Mouse (Mus musculus) inflammation-experienced regulatory T-cells, adult 6 months (primary cell): ENCODE data around the gene Tmem213. TPM values are rescaled to one million over a fixed set of nuclear protein-coding genes. Genes with fewer than 3 reads are reported as not detected.

Source experiments
- ATAC-seq: one replicate; pipeline ENCODE4 v1.8.0; 2017
- polyA plus RNA-seq, 3 experiments: library from polyadenylated mRNA; unstranded; fragments of 100-300 nt; shearing (Covaris generic); gene quantifications; one replicate each; pipeline ENCODE4 v1.2.1; 2017

Tmem213 gene
- not detected for polyA plus RNA-seq

DNA sequence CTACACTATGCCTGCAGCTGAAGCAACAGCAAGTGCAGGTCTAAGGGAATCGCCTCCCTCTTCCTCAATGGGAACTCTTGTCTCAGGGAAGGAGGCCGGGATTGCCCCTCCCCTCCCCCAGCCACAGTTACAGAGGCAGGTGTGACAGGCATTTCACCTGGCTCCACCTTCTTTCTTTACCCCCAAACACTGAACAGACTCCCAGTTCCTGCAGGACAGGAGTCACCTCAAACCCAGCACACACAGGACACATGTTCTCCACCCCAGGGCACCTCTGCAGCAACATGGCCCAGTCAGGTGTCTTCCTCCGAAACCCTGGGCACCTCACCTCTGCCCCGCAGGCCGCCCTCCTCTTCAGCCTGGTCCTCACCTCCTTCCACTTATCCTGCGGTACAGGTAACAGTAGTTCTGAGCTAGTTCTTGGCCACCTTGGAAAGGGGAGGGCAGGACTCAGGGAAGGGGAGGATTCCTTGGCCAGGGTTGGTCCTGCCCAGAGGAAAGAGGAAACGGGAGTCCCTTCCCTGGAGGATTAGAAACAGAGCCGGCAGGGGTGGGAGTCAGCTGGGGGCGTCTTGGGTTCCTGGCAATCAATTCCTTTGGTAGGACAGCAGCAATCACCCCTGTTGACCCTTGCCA lies at the start of gene Tmem213:
Gene Tmem213 (plus strand): TSS at position 96 of the 636 bp plus-strand sequence.
- no peak for ATAC-seq

GRCm38 (mm10) chr6:38064621-38065020 lies 44.4 kb upstream of the Tmem213 start:
- ATAC-seq = no peak

DNA sequence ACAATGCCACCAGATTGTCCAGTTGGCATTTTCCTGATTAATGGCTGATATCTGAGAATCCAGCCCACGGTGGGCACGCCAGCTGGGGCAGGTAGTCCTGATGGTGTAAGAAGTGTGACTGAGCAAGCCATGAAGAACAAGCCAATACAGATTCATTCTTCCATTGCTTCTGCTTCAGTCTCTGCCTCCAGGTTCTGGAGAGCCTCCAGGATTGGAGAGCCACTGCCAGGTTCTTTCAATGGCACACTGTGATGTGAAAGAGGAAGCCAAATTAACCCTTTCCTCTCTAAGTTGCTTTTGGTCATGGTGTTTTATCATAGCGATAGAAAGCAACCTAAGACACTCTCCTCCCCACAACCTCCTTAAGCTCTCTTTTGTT lies 43.9 kb upstream of the Tmem213 start:
- no peak for ATAC-seq

DNA sequence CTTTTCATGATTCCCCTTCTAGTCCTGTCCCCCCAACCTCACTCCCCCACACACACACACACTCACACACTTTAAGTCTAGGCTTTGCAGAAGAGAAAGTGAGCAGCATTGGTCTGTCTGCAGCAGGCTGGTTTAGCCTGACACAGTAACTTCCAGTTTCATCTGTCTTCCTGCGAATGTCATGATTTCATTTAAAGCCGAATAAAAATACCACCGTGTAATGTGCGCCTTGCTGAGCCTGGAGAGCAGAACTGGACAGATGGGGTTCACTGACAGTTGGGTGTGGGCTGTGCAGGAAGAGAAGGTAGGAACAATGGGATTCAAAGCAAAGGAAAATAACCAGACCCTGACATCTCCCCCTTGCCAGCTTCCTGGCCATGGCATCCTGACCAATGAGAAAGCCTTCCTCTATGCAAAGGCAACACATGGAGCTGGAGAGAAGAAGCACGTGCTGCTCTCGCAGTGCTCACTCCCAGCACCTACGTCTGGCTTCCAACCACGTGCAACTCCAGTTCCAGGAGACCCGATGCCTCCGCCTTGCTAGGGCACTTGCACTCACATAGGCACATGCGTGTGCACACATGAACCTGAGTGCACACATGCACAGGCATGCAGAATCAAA lies 43.4 kb upstream of the Tmem213 start:
- ATAC-seq = no peak

GRCm38 (mm10) chr6:38066215-38066614 lies 42.8 kb upstream of the Tmem213 start:
- ATAC-seq = peak; percentile 85

- ATAC-seq = no peak
Measured at GRCm38 (mm10) chr6:38071256-38071655, 37.8 kb upstream of the Tmem213 start.

DNA sequence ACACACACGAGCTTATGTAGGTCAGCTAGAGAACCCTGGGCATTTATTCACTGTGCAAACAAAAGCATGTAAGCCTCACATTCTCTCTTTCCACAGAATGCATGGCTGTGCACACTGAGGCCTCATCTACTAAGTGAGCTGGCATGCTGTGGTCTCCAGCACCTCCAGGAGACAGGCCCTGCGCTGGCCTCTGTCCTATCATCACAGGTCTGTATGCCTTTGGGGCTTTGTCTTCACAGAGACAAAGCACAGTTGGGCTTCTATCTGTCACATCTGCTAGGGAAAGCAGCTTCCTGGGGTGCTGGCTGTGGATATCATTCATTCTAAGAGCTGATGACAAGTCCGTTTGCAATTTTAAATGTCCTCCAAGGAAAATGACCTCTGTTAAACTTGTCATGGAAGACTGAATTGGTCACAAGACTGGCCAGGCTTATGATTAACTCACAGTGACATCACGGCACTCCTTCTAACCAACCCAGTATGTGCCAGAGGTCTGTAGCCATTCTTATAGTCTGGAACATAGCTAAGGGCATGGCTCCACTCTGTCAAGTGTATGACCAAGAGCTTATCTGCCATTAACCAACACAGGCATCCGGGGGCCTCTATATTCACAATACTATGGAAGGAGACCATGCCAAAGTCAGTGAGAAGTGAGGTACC lies 36.8 kb upstream of the Tmem213 start:
- no peak for ATAC-seq

DNA sequence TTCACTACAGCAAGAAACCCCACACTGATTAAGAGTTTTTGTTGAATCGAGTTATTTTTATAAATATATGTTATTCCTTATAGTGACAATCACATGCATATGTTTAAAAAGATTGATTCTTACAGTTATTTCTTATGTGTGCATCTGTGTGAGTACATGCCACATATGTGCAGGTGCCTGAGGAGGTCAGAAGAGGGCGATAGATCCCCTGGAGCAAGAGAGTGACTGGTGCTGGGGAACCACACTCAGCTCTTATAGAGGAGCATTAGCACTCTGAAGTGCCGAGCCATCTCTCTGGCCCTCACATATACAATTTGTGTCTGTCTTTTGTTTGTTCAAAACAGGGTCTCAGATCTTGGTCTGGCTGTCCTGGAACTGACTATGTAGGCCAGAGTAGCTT lies 35.5 kb upstream of the Tmem213 start:
- ATAC-seq = no peak

GRCm38 (mm10) chr6:38080364-38080763 lies 28.7 kb upstream of the Tmem213 start:
- ATAC-seq = no peak

- no peak for ATAC-seq
Measured at GRCm38 (mm10) chr6:38081727-38082341, 27.2 kb upstream of the Tmem213 start.

GRCm38 (mm10) chr6:38083204-38083603 lies 25.9 kb upstream of the Tmem213 start:
- ATAC-seq = no peak

- no peak for ATAC-seq
Measured at GRCm38 (mm10) chr6:38087242-38088026, 21.6 kb upstream of the Tmem213 start.

DNA sequence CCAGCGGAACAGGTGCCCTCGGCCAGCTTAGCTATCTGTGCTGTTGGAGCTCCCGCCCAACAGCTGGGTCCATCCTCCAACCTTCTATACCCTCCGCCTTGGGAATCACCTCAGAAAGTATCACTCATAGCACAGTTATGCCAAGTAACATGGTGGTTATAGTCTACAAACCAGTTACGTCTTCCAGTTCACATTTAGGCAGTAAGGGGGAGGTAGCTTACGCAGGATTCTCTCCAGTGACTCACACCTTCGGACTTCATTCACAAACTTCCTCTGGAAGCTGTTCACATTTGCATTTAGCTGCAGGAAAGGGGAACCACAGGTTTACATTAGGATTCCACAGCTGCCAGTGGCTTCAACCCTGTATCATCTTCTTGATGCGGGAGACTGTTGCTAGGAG lies 16.5 kb upstream of the Tmem213 start:
- no peak for ATAC-seq

- ATAC-seq = no peak
Measured at GRCm38 (mm10) chr6:38094701-38095100, 14.4 kb upstream of the Tmem213 start.

DNA sequence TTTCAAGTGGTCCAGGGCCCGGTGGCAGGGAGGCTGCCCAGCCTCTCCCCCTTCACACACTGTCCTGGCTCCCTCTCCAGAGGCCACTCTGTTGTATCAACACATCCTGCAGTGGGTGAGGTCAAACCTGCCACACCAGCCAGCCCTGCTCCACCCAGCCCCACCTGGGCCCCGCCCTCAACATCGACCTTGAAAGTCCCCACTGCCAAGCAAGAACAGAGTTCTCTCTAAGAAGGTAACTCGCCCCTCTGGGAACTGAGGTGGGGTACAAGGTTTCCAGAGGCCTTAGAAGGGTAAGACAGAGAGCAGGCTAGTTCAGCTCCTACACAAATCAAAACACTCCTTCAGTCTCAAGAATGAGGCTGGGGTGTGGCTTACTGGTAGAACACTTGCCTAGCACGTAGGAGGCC lies 12.1 kb upstream of the Tmem213 start:
- ATAC-seq = no peak

- no peak for ATAC-seq
Measured at GRCm38 (mm10) chr6:38102216-38102795, 6.7 kb upstream of the Tmem213 start.

DNA sequence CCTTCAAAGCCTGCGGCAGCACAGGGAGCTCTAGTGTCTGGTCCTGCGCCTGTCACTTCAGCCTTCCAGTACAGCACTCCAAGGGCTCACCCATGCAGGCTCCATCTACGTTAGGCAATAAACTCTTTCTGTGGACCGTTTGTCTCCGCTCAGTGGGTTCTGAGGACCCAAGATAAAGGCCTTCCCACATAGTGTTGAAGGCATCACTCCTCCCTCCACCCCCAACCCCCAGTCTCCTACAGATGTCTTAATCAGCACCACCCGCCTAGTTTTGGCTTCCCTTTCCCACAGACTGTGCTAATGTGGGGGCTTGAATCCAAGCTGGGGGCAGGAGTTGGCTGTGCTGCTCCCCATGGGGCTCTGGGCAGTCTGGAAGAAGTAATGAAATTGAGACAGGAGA lies 5.3 kb upstream of the Tmem213 start:
- ATAC-seq = no peak

DNA sequence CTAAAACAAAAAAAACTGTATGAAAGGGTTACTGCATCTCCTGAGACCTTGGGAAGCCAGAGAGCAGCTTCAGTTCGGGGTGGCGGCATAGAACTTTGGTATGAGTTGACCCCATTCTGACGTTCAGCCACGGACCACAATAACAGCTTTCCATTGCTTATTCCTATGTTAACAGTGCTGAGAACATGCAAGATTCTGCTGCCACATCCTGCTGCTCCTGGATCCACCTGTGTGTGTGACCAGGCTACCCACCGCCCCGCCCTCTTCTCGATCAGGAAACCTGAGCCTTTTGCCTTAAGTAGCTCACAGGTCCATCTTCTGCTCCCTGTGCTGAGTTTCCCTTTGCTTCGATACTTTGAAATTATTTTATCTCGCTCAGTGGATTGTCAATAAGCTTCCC lies 3.1 kb upstream of the Tmem213 start:
- no peak for ATAC-seq

GRCm38 (mm10) chr6:38108449-38108848 lies 606 bp upstream of the Tmem213 start:
- no peak for ATAC-seq

DNA sequence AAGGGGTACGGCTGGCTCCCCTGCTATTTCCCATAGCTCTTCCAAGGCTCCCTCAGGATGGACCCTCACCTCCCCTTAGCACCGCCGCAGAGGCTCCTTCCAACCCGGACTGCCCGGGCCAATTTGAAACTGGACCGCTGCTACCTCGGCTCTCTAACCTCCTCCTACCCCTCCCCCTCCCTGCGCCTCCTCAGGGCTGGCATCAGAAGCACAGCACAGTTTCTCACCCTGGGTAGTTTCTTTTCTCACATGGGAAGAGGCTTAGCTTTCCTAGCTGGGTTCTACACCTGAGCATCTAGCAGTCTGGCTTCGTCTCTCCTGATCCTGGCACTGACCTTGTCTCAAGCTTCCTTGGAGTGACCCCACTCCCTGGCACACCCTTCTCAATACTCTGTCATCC lies 816 bp downstream of the Tmem213 start:
- no peak for ATAC-seq

GRCm38 (mm10) chr6:38110859-38111258 lies 1.8 kb downstream of the Tmem213 start:
- ATAC-seq = no peak

DNA sequence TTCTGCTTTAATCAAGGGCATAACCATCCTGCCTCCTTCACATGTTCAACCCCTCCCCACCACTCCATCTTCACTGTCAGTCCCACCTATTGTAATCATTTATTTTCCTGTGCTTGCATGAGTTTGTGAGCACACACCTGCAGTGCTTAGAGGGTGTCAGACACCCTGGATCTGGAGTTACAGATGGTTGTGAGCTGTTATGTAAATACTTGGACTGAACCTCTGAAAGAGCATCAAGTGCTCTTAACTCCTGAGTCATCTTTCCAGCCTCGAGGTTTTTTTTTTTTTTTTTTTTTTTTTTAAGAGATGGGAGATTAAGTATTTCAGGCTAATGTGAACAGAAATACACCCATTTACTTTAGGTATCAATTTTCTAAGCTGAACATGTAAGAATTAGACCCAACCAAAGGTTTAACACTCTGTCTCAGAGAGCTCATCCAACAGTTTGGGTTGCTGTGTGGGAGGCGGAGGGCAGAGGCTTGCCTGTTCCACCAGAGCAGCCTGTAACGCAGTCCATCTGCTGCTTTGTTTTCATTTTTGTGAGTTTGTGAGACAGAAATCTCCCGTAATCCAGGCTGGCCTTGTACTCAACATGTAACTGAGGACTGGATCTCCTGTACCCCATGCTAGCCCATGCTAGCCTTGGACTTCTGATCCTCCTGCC lies 7.2 kb downstream of the Tmem213 start:
- no peak for ATAC-seq
